Mouse (Mus musculus): Measurements from ENCODE around the gene Safb.

DNA sequence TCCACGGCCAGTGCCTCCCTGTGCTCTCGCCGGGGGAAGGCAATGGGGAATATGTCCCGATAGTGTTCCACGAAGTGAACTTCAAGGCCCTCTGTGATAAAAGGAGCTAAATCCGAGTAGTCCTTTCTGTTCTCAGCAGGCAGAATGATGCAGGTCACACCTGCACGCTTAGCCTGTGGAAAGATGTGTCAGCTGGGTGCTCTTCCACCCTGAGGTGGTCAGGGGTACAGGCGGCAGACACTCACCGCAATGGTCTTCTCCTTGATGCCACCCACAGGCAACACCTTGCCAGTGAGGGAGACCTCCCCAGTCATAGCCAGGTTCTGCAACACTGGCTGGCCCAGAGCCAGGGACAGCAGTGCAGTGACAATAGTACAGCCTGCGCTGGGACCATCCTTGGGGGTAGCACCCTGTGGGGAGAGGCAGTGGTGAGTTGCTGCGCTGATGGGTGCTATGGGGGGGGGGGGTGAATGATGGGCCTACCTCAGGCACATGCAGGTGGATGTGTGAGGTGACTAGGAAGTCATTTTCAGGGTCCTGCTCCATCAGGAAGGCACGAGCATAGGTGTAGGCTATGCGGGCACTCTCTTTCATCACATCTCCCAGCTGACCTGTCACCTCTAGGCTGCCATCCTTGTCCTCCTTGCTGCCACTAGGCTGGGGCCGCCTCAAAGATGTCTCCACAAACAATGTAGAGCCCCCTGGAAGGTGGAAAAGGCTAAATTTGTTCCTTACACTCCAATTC is 29.9 kb downstream of the Safb start:
- TF ChIP-seq CTCF (IDR thresholded peaks at IDR 0.05; ENCODE audit: extremely low read depth, insufficient read depth, low read length) (no peak), POLR2A (IDR thresholded peaks at IDR 0.05; ENCODE audit: extremely low read depth, insufficient read depth, low read length) (no peak)
